Mouse (Mus musculus): ENCODE data around the gene Ddx54. TPM values are rescaled to one million over a fixed set of nuclear protein-coding genes. Genes with fewer than 3 reads are reported as not detected.
A peak's percentile ranks its signal among the peaks of the same experiment; 100 is the strongest.

Ddx54 gene
- polyA plus RNA-seq, 1 experiment from 2014 or later, result 50.7 TPM

GRCm38 (mm10) chr5:120570289-120570897, 42.1 kb upstream of the Ddx54 start:
- H3K4me1 ChIP-seq, result peaks cover 54% of the 10 kb centered on the region
- no peaks in the 10 kb centered on the region; the same call in 1 of the 2 replicates for H3K27me3 ChIP-seq
- no peak overlapping the region for H3K27ac ChIP-seq
- WGBS, result 93% methylated on average over 11 of the region's 11 CpGs
- H3K9me3 ChIP-seq, result no peaks in the 10 kb centered on the region
- H3K4me2 ChIP-seq, result no peak overlapping the region
- no peak overlapping the region for H3K9ac ChIP-seq
- no peaks in the 10 kb centered on the region for H3K36me3 ChIP-seq (replicated peaks)
- H3K4me3 ChIP-seq (replicated peaks), result no peak overlapping the region
- no peak for ATAC-seq (ENCODE audit: low FRiP score)

- Histone ChIP-seq H3K27ac (peak overlapping the region; percentile 56; the same call in 1 of the 2 replicates), H3K27me3 (no peaks in the 10 kb centered on the region; the same call in 1 of the 2 replicates), H3K4me1 (peaks cover 46% of the 10 kb centered on the region), H3K9me3 (no peaks in the 10 kb centered on the region), H3K36me3 (replicated peaks) (no peaks in the 10 kb centered on the region), H3K9ac (no peak overlapping the region), H3K4me3 (replicated peaks) (no peak overlapping the region), H3K4me2 (no peak overlapping the region)
- no peak for ATAC-seq (ENCODE audit: low FRiP score)
- 69% methylated on average over 14 of the region's 14 CpGs for WGBS
Measured at GRCm38 (mm10) chr5:120571056-120571740, 41.3 kb upstream of the Ddx54 start.

- Histone ChIP-seq H3K36me3 (replicated peaks) (no peaks in the 10 kb centered on the region), H3K9ac (no peak overlapping the region), H3K4me3 (replicated peaks) (no peak overlapping the region), H3K9me3 (no peaks in the 10 kb centered on the region), H3K4me1 (peaks cover 35% of the 10 kb centered on the region), H3K4me2 (no peak overlapping the region), H3K27me3 (no peaks in the 10 kb centered on the region), H3K27ac (no peak overlapping the region)
- ATAC-seq (ENCODE audit: low FRiP score), result no peak
- WGBS, result 82% methylated on average over 10 of the region's 10 CpGs
Measured at GRCm38 (mm10) chr5:120574469-120575063, 38.0 kb upstream of the Ddx54 start.

GRCm38 (mm10) chr5:120576781-120577301, 35.7 kb upstream of the Ddx54 start:
- ATAC-seq (ENCODE audit: low FRiP score), result no peak
- WGBS, result 89% methylated on average over 11 of the region's 11 CpGs
- peaks cover 30% of the 10 kb centered on the region for H3K4me1 ChIP-seq
- no peak overlapping the region for H3K4me3 ChIP-seq (replicated peaks)
- no peak overlapping the region for H3K27ac ChIP-seq
- H3K9ac ChIP-seq, result no peak overlapping the region
- H3K27me3 ChIP-seq, result no peaks in the 10 kb centered on the region
- no peak overlapping the region for H3K4me2 ChIP-seq
- peaks cover 7% of the 10 kb centered on the region for H3K36me3 ChIP-seq (replicated peaks)
- H3K9me3 ChIP-seq, result no peaks in the 10 kb centered on the region

GRCm38 (mm10) chr5:120577935-120578441, 34.6 kb upstream of the Ddx54 start:
- peaks cover 30% of the 10 kb centered on the region for H3K4me1 ChIP-seq
- ATAC-seq (ENCODE audit: low FRiP score), result no peak
- H3K36me3 ChIP-seq (replicated peaks), result peaks cover 10% of the 10 kb centered on the region
- no peaks in the 10 kb centered on the region for H3K9me3 ChIP-seq
- WGBS, result 67% methylated on average over 10 of the region's 10 CpGs
- H3K4me2 ChIP-seq, result no peak overlapping the region
- 0 out of 2 replicates have a peak overlapping the region, but pooled peaks have one; percentile 36 for H3K27ac ChIP-seq
- H3K4me3 ChIP-seq (replicated peaks), result no peak overlapping the region
- H3K27me3 ChIP-seq, result no peaks in the 10 kb centered on the region
- H3K9ac ChIP-seq, result no peak overlapping the region

- Histone ChIP-seq H3K27ac (peak overlapping the region; percentile 53), H3K9ac (no peak overlapping the region), H3K4me2 (no peak overlapping the region), H3K4me1 (peaks cover 30% of the 10 kb centered on the region), H3K4me3 (replicated peaks) (no peak overlapping the region), H3K27me3 (no peaks in the 10 kb centered on the region), H3K9me3 (no peaks in the 10 kb centered on the region), H3K36me3 (replicated peaks) (peaks cover 16% of the 10 kb centered on the region)
- ATAC-seq (ENCODE audit: low FRiP score), result no peak
- WGBS, result 71% methylated on average over 12 of the region's 12 CpGs
Measured at GRCm38 (mm10) chr5:120578504-120579081, 33.9 kb upstream of the Ddx54 start.

- Histone ChIP-seq H3K36me3 (replicated peaks) (peaks cover 18% of the 10 kb centered on the region), H3K4me1 (peaks cover 30% of the 10 kb centered on the region), H3K27ac (peak overlapping the region; percentile 53; the same call in 1 of the 2 replicates), H3K4me2 (no peak overlapping the region), H3K9ac (no peak overlapping the region), H3K9me3 (no peaks in the 10 kb centered on the region), H3K27me3 (no peaks in the 10 kb centered on the region), H3K4me3 (replicated peaks) (no peak overlapping the region)
- 82% methylated on average over 26 of the region's 26 CpGs for WGBS
- ATAC-seq (ENCODE audit: low FRiP score), result no peak
Measured at GRCm38 (mm10) chr5:120579211-120579897, 33.2 kb upstream of the Ddx54 start.

GRCm38 (mm10) chr5:120579898-120580626, 32.5 kb upstream of the Ddx54 start:
- H3K4me3 ChIP-seq (replicated peaks), result no peak overlapping the region
- ATAC-seq (ENCODE audit: low FRiP score), result no peak
- WGBS, result 88% methylated on average over 26 of the region's 26 CpGs
- H3K36me3 ChIP-seq (replicated peaks), result peaks cover 18% of the 10 kb centered on the region
- H3K9ac ChIP-seq, result no peak overlapping the region
- H3K4me1 ChIP-seq, result peaks cover 32% of the 10 kb centered on the region
- H3K9me3 ChIP-seq, result no peaks in the 10 kb centered on the region
- H3K27me3 ChIP-seq, result no peaks in the 10 kb centered on the region
- H3K27ac ChIP-seq, result peak overlapping the region; percentile 53; the same call in 1 of the 2 replicates
- H3K4me2 ChIP-seq, result no peak overlapping the region

GRCm38 (mm10) chr5:120582002-120582401, 30.5 kb upstream of the Ddx54 start:
- Histone ChIP-seq H3K9ac (no peak overlapping the region), H3K36me3 (replicated peaks) (peaks cover 18% of the 10 kb centered on the region), H3K27ac (no peak overlapping the region), H3K4me1 (peaks cover 37% of the 10 kb centered on the region), H3K4me3 (replicated peaks) (no peak overlapping the region), H3K9me3 (no peaks in the 10 kb centered on the region), H3K27me3 (no peaks in the 10 kb centered on the region), H3K4me2 (no peak overlapping the region)
- no peak for ATAC-seq (ENCODE audit: low FRiP score)
- WGBS, result 90% methylated on average over 9 of the region's 9 CpGs

- H3K36me3 ChIP-seq (replicated peaks), result peaks cover 18% of the 10 kb centered on the region
- H3K4me2 ChIP-seq, result no peak overlapping the region
- peaks cover 6% of the 10 kb centered on the region; the same call in 1 of the 2 replicates for H3K27me3 ChIP-seq
- ATAC-seq (ENCODE audit: low FRiP score), result no peak
- H3K4me1 ChIP-seq, result peaks cover 41% of the 10 kb centered on the region
- no peak overlapping the region for H3K4me3 ChIP-seq (replicated peaks)
- WGBS, result 94% methylated on average over 4 of the region's 4 CpGs
- H3K9ac ChIP-seq, result no peak overlapping the region
- no peaks in the 10 kb centered on the region for H3K9me3 ChIP-seq
- H3K27ac ChIP-seq, result no peak overlapping the region
Measured at GRCm38 (mm10) chr5:120583511-120583910, 29.0 kb upstream of the Ddx54 start.

- Histone ChIP-seq H3K27ac (no peak overlapping the region), H3K4me3 (replicated peaks) (no peak overlapping the region), H3K9me3 (no peaks in the 10 kb centered on the region), H3K9ac (no peak overlapping the region), H3K4me1 (peaks cover 31% of the 10 kb centered on the region), H3K36me3 (replicated peaks) (peaks cover 18% of the 10 kb centered on the region), H3K27me3 (peaks cover 6% of the 10 kb centered on the region; the same call in 1 of the 2 replicates), H3K4me2 (no peak overlapping the region)
- WGBS, result 40% methylated on average over 15 of the region's 15 CpGs
- ATAC-seq (ENCODE audit: low FRiP score), result no peak
Measured at GRCm38 (mm10) chr5:120584968-120585367, 27.6 kb upstream of the Ddx54 start.

Measured in forebrain, embryonic 12.5 days (tissue).